Mouse (Mus musculus): ENCODE data around the gene Dscaml1. TPM values are rescaled to one million over a fixed set of nuclear protein-coding genes. Genes with fewer than 3 reads are reported as not detected.

Gene Dscaml1
- total RNA-seq, 2 experiments from 2014 or later = not detected

GRCm38 (mm10) chr9:45574021-45574420 lies 147.6 kb downstream of the Dscaml1 start:
- peak; percentile 29 for DNase-seq

GRCm38 (mm10) chr9:45580069-45580795 lies 153.8 kb downstream of the Dscaml1 start:
- no peak for DNase-seq

DNA sequence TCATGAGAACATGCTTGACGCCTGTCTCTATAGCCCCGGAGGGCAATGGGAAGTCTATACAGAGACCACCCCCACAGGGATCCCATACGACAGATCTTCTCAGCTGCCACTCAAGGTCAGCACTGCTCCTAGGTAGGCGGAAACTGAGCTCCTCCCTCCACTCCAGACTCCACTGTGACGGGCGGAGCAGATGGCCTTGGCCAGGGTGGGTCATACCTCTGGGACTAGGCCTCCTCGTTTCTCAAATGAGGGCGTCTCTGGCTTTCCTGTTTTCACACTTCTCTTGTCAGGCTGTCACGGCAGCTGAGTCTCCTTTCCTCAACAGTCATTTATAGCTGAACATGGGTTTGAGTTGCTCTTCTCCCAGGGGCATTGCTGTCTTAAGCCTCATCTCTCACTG lies 160.0 kb downstream of the Dscaml1 start:
- no peak for DNase-seq

DNA sequence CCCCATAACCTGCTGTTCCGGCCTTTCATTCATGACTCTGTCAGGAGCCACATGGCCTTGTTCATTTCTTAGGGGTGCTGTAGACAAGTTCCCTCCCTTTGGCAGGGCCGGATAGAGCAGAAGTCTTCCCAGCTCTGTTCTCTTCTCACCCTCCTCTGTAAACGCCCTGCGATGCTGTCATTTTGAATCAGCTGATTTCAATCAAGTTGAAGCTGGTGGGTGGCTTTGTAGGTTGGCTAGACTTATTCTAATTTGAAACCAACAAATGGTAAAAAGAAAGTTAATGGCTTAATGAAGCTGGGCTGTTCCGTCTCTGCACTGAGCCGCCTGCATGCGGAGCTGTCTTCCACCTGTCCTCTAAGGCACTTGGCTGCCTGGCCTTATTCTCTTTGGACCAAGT lies 161.3 kb downstream of the Dscaml1 start:
- no peak for DNase-seq

DNA sequence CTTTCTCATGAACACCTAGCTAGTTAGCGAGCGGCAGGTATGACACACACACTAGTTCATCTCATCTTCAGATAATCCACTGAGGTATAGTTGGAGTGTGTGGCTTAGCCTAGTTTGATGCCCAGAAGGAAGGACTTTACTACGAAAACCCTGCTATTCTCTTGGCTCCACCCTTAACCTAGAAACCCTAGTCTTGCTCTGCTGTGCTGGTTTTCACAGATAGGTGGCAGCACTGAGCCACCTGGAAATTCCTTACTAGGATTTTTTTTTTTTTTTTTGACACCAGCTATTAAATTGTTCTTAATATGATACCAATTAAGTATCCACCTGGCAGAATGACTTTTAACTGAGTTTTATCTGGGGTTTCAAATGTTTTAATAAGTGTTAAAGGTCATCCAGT lies 163.4 kb downstream of the Dscaml1 start:
- DNase-seq = peak; percentile 68

GRCm38 (mm10) chr9:45591061-45591460 lies 164.6 kb downstream of the Dscaml1 start:
- no peak for DNase-seq

DNA sequence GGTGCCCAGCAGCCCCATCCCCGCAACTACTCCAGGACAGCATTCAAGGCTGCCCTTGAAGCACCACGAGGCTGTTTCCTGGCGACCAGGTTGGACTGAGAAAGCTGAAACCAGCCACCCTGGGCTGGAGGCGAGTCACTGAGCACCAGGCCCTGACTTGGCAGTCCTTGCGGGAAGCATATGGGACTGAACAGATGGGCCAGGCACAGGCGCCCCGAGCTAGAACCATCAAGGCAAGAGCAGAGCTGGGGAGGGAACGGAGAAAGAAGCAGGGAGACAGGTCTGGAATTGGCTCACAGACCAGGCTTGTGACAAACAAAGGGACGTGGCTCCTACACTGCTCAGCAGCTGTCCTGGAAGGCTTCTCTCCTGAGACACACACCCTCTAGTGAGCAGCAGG lies 165.9 kb downstream of the Dscaml1 start:
- no peak for DNase-seq

- no peak for DNase-seq
Observed at GRCm38 (mm10) chr9:45598117-45598516, 171.7 kb downstream of the Dscaml1 start.

GRCm38 (mm10) chr9:45599377-45599776 lies 172.9 kb downstream of the Dscaml1 start:
- DNase-seq = no peak

DNA sequence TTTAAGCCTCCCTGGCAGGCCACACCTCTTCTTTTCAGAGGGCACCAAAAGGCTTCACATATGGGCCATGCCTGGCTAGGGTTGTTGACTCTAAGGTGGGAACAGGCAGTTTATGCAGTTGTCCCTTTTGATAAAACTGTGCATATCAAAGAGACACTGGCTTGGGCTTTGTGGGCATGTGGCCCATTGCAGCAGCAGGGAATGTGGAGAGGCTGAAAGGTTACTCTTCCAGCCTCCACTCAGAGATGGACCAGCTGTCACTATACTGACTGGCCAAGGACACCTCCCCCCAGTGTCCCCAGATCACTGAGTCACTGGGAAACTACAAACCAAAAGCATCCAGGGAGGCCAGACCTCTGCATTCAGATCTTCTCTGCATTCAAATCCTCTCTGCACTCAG lies 180.9 kb downstream of the Dscaml1 start:
- peak; percentile 21 for DNase-seq

- DNase-seq = peak; percentile 9
Observed at GRCm38 (mm10) chr9:45608097-45609031, 181.9 kb downstream of the Dscaml1 start.

DNA sequence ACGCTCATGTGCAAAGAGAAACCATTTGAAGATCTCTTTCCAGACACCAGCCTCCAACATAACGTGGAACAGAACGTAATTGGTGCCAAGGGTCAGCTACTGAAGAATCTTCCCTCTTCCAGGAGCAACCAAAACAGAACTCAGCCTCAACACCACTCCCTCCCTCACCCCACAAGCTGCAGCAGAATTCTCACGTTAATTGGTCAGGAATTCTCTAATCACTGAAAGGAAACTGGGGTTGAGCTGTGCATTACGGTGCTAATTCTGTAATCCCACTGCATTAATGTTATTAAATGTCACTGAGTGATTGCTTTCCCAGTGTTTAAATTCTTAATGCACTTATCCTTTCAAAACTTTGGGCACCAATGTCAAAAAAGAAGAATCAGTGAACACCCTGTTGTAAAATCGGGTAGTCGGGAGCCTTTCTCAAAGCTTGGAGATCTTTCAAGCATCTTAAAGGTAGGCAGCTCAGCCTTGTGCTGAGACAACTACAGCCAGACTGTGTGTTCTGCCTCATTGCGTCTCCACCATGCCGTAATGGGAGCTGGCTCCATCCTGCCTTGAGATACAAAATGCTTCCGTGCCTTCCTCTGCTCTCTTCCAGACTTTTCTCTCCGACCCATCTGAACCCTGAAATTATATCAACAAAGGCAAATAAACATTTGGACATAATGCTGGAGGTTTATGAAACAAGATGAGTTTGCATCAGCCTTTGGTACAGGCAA lies 184.1 kb downstream of the Dscaml1 start:
- DNase-seq = no peak

DNA sequence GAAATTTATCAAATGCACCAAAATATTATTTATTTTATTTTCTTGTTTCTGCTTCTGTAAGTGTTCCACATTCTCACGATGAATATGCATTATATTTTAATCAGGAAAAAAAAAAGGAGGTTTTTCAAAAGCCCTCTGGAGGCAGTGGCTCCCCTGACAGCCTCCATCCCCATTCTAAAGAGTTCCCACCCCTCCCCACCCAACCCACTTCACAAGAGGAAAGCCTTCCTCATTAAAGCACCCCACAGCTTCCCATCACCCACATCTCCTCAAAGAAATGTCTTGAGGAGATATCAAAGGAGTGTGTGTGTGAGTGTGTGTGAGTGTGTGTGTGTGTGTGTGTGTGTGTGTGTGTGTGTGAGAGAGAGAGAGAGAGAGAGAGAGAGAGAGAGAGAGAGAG lies 188.2 kb downstream of the Dscaml1 start:
- no peak for DNase-seq

GRCm38 (mm10) chr9:45617889-45618288 lies 191.5 kb downstream of the Dscaml1 start:
- DNase-seq = no peak

DNA sequence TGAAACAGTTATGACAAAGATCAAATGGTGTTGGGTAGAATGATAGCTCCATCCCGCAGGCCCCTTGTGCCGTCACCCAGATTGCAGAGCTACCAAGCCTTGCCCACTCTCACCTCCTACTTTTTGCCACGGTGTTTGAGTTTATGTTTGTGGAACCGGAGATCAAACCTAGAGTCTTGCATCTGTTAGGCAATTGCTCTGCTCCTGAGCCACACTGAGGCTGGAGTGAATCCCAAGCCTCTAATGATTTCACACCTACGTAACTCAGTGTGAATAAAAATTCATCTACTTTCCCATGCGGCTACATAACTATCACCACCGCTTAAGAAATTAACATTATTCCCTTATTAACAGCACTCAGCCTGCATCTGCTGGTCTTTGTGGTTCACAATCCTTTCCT lies 192.0 kb downstream of the Dscaml1 start:
- DNase-seq = no peak

- DNase-seq = no peak
Observed at GRCm38 (mm10) chr9:45620049-45620448, 193.6 kb downstream of the Dscaml1 start.

DNA sequence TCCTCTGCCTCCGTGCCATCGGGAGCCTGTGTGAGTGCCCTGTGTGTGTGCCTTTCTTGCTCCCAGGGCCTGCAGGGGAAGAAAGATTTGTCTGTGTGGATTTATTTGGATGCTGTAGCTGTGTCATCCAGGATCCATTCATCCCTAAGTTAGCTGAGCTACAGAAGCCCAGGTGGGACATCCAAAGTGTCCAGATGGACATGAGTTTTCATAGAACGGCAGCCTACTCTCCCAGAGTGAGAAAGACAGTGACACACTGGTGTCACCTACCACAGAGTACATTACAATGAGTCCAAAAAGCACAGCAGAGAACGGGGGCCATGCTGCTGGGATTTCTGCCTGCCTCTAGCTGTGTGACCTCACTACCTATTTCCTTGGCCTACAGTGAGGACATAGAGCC lies 194.5 kb downstream of the Dscaml1 start:
- no peak for DNase-seq

GRCm38 (mm10) chr9:45625889-45626446 lies 199.5 kb downstream of the Dscaml1 start:
- DNase-seq = no peak

- peak; percentile 44 for DNase-seq
Observed at GRCm38 (mm10) chr9:45632520-45632919, 206.1 kb downstream of the Dscaml1 start.

- peak; percentile 45 for DNase-seq
Observed at GRCm38 (mm10) chr9:45633036-45633435, 206.6 kb downstream of the Dscaml1 start.

DNA sequence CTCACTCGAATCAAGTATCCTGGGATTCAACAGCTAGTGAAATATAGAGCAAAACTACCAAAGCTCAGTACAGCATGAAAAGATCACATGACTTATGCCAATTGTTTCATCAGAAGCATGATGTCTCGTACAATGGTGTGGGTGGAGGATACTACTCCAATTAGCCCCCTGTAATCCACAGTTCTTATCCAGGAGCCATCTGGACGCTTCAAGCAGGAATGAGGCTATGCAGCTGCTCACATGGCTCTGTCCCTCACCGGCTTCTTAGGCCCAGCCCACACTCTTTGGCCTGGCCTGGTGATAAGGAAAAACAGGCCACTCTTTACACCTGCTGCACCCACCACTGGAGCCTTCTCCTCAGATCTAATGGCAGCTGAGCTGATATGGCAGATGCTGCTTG lies 208.6 kb downstream of the Dscaml1 start:
- DNase-seq = no peak

GRCm38 (mm10) chr9:45637346-45637745 lies 210.9 kb downstream of the Dscaml1 start:
- DNase-seq = no peak
